Mouse (Mus musculus) right cerebral cortex, postnatal 14 days (tissue): ENCODE results near the gene Elf3.
"Not testable (repeated sequence)": the region's sequence is repeated elsewhere in the genome, so short reads cannot be mapped to it uniquely, and the experiment has no call there.

Experiments
- DNase-seq: peaks from one replicate; pipeline ENCODE4 v3.0.0; 2022

The Elf3 gene

DNA sequence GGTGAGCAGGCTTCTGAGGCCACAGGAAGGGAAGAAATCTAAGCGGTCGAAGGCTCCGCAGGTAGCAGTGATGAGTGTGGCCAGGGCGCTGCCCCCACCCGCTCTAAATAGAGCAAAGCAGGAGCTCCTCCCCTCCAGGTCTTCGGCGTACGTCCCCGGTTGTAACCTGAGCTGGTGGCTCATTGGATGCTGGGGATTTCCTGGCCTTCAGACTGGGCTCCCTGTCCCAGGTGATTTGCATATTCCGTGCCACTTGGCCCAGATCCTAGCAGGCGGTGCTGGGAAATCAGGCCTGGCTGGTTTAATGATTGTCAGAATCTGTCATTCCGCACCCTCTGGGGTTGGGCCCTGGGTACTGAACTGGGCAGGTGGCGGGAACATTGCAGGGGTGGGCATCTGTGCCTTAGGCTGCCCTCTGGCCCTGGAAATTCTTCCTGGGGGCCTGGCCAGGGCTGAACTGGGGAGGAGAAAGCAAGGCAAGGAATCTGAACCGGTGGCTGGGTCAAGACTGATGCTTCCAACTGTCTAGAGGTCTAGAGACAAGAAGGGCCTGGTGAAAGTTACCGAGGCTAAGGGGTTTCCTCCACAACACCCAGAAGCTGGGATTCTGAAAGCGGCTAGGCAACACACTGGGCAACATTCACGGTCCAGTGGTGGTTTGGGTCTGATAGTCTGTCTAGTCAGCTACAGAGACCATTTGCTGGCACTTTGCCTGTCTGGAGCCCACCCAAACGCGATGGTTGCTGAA lies at the start of gene Elf3:
Gene Elf3 (minus strand): TSS at position 189 of the 748 bp plus-strand sequence.
- no peak for DNase-seq

DNA sequence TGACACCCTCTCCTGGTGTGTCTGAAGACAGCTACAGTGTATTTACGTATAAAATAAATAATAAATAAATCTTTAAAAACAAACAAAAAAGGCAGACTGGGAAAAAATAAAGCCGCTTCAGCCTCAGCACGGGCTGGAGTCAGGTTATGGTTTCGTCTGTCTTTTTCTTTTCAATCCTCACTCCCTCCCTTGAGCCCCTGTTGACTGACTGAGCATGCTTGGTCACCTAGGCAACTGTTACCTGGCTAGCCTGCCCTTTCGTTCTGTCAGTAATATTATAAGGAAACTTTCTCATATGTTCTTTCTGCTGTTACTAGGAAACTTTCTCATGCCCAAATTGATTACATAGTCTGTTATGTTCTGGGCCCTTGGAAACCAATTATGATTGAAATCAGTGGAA lies 32.5 kb upstream of the Elf3 start:
- DNase-seq: no peak

DNA sequence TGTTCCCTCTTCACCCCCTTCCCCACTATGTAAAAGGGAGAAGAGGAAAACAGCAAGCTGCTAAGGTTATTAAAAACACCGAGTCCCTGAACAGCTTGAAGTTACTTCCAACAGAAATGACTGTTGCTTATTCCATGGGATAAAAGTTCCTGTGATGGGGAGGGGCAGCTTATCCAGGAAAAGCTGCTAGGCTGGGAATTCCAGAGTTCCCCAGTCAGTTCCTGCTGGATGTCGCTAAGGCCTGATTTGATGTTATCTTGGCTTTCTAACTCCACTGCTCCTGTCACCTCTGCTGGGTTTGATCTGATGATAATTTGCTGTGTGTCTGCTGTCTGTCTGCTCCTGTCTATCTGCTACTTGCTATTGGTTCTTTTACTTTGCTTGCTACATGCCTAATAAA lies 27.9 kb upstream of the Elf3 start:
- DNase-seq: no peak

DNA sequence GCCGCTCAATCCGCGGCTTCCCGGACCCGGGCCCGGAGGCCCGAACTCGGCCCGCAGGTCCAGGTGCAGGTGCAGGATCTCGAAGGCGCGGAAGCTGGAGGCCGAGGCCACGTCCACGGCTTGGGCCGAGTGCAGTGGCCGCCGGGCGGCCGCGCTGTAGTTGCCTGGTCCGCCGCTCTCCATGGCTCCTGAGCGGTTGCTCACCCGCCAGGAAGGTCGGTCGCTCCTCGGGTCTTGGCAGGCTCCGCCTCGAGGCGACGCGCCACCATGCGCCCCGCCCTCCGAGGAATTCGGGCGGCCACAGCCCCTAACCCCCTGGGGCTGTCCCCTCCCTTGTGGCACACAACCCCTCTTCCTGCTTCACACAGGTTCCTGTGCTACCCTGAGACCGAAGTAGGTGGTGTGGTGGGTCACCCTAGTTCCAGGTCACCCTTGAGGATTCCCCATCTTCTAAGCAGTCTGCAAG lies 25.5 kb upstream of the Elf3 start, which contains the start of gene Rnpep:
Gene Rnpep (minus strand): TSS at position 259 of the 466 bp plus-strand sequence.
- peak; percentile 69 for DNase-seq

DNA sequence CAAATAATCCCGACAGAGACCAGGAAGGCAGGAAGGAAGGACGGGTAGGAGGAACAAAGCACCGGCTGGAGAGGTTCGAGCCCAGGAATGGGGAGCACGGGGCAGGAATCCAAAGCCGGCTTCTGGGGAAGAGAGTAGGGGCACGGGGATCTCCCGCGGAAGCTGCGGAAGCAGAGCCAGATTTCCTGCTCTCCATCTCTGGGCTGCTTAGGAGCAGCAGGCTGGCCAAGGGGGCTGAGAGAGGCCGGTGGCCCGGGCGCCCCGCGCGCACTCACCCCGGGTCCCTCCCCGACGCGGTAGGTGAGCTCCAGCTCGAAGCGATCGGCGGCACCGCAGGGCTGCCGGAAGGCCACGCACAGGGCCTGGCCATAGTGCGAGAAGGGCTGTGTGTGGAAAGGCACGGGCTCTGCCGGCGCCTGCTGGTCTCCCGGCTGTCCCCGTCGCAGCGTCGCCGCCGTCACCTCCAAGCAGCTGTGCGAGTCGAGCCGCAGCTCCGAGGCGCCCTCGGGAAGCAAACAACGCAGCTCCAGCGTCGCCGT lies 25.0 kb upstream of the Elf3 start:
- DNase-seq: peak; percentile 13

DNA sequence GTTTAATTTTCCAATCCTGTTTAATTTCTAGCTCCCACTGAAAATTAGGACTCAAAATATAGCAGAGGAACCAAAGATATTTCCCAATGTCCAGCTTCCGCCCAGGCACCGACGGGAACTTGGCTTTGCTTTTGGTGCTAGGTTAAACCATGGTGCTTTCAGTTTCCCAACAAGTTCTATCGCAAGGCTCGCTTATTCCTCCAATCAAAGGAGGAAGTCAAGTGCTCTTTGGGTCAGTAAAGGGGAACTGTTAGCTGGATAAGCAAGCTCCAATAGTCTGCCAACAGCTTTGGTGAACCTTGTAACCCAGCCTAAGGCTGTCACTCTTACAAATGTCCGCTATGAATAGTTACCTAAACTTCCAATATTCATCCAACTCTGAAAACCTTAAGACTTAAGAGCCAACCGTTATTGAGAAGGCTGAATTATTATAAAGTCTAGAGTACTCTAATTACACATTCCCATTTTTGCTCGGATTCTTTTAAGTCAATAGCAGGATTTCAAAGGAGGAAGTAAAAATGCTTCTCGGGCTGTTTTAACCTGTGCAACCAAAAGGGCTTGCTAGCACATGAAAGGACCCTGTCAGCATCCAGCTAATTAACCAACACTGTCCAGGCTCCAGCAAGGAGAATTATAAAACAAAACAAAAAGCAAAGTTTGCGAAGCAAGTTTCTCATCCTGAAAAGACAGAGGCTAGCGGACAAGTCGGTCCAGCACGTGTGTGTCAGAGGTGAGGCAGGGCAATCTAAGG lies 24.3 kb upstream of the Elf3 start:
- no peak for DNase-seq

DNA sequence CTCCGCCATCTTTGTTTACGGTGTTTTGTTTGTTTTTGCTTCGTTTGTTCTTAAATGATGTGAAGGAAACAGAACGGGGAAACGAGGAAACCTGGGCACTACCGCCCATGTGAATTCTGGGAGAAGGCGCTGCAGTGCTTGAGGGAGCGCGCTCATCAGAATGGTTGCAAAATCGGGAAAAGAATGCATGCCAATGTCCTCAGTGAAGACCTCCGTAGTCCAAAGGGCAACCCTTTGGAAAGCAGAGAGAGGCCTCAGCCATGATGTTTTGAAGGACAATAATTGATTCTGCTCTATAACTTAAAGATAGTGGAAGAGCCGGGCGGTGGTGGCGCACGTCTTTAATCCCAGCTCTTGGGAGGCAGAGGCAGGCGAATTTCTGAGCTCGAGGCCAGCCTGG lies 23.5 kb upstream of the Elf3 start:
- DNase-seq: no peak

DNA sequence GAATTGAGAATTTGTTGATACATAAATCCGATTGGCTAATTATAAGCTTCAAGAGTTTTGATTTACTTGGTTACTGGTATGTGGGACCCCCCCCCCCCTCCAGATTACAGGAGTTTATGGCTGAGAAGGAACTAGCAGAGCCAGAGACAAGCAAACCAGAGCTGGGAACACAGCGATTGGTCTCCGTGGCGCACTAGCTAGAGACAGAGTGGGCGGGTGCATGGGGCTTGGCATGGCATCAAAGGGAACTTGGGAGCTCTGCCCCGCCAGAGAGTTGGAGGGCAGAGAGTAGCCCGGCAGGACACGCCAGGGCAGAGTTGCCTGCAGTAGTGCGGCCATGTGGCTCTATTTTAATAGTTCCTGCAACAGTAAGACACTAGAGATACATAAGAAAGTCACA lies 22.3 kb upstream of the Elf3 start:
- peak; percentile 56 for DNase-seq

DNA sequence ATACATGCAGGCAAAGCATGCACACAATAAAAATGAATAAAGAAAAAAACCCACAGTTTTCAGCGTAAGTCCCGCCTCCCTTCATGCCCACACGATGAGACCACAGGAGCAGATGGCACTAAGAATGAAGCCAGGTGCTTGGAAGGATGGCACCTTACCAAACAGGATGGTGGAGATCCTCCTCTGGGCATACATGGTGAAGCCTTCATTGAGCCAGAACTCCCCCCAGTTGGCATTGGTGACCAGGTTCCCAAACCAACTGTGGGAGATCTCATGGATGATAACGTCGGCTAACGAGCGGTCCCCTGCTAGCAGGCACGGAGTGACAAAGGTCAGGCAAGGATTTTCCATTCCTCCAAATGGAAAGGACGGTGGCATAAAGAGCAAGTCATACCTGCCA lies 13.0 kb upstream of the Elf3 start:
- DNase-seq: no peak

DNA sequence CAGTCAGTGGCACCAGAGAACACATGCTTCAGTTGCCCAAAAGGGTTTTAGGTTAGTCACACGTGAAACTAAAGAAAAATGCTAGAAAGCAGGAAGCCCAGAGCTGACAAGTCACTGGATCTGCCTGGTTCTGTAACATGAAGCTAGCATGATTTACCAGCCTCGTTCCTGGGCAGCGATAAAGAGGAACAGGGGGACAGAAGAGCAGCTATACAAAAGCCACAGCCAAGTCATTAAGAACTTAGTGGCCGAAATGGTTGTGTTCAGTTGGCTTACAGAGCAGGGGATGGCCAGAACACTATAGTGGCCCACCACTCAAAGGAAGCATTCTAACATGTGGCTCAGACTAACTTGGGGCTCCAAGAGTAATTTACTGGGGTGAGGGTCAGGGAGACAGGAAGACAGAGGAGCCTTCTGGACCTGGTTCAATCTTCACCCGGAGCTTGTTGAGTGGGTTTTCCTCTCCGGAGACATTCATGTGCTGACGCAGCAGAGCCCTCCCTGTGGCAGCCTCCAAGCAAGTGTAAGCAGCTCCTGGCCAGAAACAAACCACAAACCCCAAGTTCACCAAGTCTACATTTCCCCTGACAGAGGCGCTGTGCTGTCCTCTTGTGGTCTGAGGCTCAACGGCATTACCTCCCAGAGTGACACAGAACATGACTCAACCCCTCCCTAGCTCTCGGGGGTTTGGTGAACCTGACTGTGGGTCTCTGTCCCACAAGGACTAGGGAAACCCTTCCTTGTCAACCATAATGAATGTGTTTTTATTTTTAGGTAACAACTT lies 9.5 kb upstream of the Elf3 start:
- no peak for DNase-seq

DNA sequence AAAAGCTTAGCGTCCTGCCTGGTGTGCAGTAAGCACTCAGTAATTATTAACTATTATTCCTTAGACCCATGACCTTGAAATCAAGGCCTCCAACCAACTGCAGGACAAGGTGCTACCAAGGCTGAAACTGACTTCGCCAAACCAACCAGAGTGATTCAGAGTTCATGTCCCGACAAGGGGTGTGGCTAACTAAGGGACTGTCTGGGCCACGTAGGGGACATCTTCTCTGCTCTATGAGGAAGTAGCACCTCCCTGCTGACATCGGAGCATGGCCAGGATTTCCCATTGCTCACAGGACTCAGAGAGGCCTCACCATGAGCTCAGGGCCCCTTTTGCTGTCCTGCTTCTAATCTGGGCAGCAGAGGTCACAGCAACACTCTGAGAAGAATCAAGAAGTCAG lies 7.5 kb upstream of the Elf3 start:
- no peak for DNase-seq

DNA sequence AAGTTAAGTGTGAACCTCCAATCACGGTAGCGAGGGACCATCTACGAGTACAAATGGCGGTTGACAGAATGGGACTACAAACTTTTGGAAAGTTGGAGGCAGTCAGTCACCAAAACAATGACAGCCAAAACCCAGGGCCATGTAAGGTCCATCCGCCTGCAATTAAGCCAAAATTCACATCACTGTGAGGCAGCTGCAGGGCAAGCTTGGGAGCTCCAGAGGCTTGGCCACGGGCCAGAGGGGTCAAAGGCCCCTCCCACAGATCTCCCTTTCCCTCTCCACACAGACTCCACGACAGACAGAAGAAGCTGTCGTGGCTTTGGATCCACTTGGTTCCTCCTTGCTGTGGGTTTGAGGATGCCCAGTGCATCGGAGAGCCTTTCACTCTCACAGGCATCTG lies 4.9 kb upstream of the Elf3 start:
- DNase-seq: no peak

DNA sequence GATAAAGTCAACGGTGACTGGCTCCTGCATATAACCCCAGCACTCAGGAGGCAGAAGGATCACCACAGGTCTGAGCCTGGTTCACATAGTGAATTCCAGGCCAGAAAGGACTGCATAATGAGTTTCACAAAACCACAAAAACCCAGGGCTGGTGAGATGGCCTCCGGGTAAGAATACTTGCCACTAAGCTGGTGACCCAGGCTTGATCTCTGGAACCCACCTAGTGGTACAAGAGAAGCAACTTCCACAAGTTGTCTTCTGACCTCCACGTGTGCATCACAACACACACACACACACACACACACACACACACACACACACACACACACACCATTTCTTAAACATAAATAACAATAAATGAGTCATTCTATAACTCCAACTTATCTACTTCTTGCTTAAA lies 4.0 kb upstream of the Elf3 start:
- no peak for DNase-seq

DNA sequence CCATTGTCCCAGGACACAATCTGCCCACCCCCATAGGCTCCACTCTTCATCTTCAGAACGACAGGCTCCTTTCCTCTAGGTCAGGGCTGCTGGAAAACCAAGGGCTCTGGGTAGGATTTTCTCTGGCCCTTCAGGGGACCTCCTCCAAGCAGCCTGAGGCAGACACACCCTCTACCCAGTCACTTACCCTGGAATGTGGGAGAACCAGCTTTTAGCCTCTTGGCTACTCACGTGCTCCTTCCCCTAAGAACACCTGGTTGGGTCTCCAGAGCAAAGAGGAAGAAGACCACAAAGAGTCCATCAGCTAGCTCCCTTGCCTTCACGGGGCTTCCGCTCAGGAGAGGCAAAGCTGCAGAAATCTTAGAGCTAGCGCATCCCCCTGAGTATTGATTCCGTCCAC lies 2.6 kb upstream of the Elf3 start:
- no peak for DNase-seq

DNA sequence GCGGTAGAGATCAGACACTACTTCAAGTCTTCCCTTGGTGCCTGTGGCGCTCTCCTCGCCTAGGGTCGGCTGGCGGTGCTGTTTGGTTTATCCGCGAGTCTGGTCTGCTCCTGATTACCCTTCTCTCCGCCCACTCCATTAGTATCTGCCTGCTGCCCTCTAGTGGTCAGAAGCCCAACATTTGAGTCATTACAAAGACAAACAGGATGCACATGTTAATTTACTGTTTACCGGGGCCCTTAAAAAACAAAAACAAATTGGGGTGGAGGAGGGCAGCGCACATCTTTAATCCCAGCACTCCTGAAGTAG lies 714 bp upstream of the Elf3 start:
- DNase-seq: peak; percentile 75

DNA sequence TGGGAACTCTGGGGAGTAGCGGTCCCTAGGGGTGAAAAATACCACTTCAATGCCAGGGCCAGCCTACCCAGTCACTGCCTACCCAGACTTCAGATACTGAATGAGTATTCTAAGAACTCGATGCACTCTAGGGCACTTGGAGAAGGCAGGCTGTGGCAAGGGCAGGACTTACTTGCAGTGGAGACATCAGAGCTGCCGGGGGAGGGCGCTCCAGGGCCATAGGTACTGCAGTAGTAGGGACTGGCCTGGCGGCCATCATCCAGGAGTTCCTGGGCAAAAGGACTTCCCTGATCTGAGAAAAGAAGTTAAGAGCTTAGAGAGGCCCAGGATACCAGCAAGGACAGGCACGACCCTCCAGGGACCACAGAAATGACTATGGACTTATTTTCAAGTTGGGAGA lies 2.1 kb downstream of the Elf3 start:
- no peak for DNase-seq

DNA sequence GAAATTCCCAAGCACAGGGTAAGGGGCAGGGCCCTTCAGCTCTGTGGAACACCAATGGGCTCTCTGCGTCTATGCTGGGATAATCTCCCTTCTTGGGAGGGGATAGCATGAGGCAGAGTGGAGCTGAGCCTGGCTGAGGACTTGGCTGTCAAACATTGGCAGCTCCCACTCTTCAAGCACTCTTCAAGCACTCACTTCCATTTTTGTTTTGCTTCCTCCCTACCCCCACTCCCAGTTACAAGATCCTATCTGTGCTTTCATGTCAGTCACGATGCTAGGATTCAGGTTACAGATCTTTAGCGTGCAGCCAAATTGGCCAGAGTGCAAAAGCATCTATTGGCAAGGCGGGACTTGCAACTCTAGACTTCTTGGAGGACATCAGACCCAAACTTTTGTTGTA lies 5.5 kb downstream of the Elf3 start:
- DNase-seq: no peak

DNA sequence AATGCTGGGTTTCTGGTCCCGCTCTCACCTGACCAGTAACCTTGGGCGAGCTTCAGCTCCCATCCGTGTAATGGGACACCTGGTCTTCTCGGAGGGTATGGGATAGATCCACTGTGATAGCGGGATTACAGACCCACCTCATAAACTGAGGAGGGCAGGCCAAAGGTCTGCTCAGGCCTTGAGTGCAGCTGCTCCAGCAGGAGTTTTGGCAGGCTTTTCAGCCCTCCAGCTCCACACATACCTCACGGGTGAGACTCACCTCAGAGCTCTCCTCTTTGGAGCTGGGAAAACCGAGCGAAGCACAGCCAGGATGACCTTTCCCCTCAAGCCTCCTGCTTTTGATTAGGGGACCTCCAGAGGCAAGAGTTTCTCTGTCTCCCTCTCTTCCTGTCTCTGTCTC lies 7.0 kb downstream of the Elf3 start:
- no peak for DNase-seq

DNA sequence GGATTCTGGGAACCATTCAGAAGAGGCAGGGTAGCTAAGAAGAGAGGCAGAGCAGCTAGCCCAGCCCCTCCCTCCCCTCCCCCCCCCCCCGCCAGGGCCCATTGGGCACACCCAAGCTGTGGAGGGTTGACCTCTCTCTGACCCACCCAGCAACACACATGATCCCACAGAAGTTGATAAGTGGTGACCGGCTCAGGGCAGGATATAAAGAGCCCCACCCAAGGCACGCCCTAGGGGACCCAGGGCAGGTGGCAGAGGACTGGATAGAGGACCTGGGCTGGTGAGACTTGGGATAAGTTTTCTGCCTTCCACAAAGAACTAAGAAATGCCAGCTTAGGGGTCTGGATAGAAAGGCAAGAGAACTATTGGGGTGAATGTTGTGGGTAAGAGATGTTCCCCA lies 7.7 kb downstream of the Elf3 start:
- DNase-seq: no peak

DNA sequence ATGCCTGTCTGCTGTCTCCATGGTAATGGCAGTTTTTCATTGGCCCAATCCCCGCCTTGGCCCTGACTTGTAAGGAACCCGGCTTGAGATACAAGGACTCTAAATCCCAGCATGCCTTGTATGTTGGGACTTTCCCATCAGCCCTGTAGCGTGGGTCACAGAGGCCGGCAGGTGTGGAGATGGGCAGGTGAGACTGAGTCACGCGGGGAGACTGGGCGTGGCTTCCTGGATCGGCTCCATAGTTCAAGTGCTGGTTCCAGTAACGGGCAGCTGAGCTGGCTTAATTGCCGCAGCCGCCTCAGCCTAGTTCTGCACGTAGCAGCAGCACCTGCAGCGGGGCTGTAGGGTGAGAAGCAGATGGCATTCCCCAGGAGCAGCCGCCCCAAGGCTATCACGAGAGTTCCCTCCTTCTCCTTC lies 9.9 kb downstream of the Elf3 start:
- peak; percentile 37 for DNase-seq

DNA sequence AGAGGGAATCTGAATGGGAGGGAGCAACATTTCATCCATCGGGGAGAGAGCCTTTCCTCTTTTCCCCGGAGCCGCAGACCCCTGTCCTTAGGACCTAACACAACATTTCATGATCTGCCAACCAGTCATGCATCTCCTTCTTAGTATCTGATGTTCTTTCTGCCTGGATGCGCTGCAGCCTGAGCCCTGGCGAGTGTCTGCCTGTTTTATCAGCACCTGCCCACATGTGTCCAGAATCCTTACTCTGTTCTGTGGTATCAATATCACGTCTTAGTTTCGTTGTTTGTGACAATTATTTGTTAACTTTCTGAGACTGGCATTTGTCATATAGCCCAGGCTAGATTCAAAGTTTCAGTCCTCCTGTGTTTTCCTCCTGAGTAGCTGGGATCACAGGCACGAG lies 14.4 kb downstream of the Elf3 start:
- no peak for DNase-seq

DNA sequence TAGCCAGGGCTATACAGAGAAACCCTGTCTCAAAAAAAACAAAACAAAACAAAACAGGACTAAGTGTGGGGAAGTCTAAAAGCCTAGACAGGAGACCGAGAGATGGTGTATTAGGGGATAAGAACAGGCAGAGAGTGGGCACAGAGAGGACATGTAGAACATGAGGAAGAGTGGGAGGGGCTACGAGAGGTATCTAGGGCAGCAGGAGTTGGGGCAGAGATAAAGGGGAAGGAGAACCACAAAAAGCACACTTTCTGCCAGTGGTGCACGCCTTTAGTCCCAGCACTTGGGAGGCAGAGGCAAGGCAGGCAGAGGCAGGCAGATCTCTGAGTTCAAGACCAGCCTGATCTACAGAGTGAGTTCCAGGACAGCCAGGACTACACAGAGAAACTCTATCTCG lies 18.2 kb downstream of the Elf3 start:
- DNase-seq: not testable (repeated sequence)

DNA sequence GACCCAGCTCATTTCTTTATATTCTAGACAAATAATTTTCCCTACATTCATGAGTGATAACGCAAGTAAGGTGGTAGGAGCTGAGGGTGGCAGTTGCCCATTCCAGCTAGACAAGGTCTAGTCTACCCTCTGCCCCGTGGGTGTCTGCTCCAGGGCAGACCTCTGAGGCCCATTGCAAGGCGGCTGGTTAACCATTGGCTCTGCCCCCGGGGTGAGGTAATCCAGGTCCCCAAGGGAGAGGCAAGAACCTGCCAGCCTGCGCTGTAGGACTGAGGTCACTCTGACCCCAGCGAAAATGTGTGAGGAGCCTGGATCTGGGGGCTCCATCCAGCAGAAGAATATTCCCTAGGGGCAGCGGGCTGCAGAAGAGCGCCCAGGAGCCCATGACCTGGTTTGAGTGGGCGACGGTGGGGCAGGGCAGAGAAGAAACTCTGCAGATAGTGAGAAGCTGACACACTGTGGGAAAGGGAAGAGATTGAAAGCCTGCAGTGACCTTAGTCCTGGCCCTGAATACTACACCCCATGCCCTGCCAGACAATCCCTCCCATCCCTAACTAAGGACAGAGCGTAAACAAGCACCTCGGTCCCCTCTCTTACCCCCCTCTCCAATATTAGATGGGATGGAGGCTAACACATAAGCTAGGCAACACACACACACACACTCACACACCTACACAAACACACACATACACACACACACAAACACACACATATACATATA lies 21.1 kb downstream of the Elf3 start:
- no peak for DNase-seq
